Mouse (Mus musculus): Measurements from ENCODE around the gene Tlr9. TPM values are rescaled to one million over a fixed set of nuclear protein-coding genes. Genes with fewer than 3 reads are reported as not detected.

Tlr9 gene
- polyA plus RNA-seq (2015; fragmentation: Nextera tagmentation; extraction: Ambion mirVana) = 0.07 and 0.12 TPM in 2 replicates

DNA sequence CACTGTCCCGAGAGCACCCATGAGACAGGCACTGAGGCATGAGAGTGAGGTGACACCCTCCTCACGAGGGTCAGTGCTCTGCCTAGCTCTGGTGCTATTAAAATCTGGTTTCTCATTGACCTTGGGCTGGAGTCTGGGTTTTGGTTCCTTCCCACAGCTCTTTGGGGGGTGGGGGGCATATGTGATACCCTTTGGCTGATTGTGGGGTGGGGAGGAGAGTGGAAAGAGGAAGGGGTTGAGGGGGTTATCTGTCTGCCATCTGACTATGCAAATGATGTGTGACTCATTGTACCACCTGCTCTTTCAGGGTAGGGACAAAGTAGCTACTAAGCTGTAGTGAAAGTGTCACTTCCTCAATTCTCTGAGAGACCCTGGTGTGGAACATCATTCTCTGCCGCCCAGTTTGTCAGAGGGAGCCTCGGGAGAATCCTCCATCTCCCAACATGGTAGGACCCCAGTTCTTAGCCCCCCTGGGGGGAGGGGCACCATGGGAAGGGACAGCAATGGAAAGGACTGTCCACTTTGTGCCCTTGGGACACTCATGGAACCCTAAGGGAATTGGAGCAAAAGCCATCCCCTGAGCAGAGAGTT is at the start of gene Tlr9:
TSS of gene Tlr9 (plus strand) at position 338 of the 591 bp plus-strand sequence.
- H3K27me3 ChIP-seq = peaks cover 17% of the 10 kb centered on the region
- H3K4me3 ChIP-seq = no peak within 1 kb of the TSS
- H3K9ac ChIP-seq = no peak within 1 kb of the TSS
- no peaks in the 10 kb centered on the region for H3K9me3 ChIP-seq
- 66% methylated on average over 4 of the region's 4 CpGs for WGBS
- H3K4me1 ChIP-seq = peaks cover 10% of the 10 kb centered on the region
- no peaks in the 10 kb centered on the region for H3K36me3 ChIP-seq
- ATAC-seq (ENCODE audit: insufficient number of reproducible peaks, low FRiP score, low TSS enrichment, low read depth) = no peak
- no peak within 1 kb of the TSS for H3K4me2 ChIP-seq
- no peak within 1 kb of the TSS for H3K27ac ChIP-seq

- Histone ChIP-seq H3K9ac (no peak overlapping the region), H3K4me3 (peak overlapping the region; percentile 92), H3K4me1 (peaks cover 39% of the 10 kb centered on the region), H3K9me3 (no peaks in the 10 kb centered on the region), H3K27me3 (no peaks in the 10 kb centered on the region), H3K4me2 (peak overlapping the region; percentile 59), H3K36me3 (peaks cover 19% of the 10 kb centered on the region), H3K27ac (no peak overlapping the region)
- ATAC-seq (ENCODE audit: insufficient number of reproducible peaks, low FRiP score, low TSS enrichment, low read depth) = no peak
- WGBS = 52% methylated on average over 2 of the region's 2 CpGs
Observed at GRCm38 (mm10) chr9:106173363-106173762, 49.0 kb upstream of the Tlr9 start.

GRCm38 (mm10) chr9:106175552-106176200 is 46.7 kb upstream of the Tlr9 start:
- no peak overlapping the region for H3K4me2 ChIP-seq
- 54% methylated on average over 3 of the region's 3 CpGs for WGBS
- H3K4me1 ChIP-seq = peaks cover 31% of the 10 kb centered on the region
- no peak overlapping the region for H3K4me3 ChIP-seq
- H3K9ac ChIP-seq = no peak overlapping the region
- H3K27me3 ChIP-seq = no peaks in the 10 kb centered on the region
- H3K9me3 ChIP-seq = no peaks in the 10 kb centered on the region
- ATAC-seq (ENCODE audit: insufficient number of reproducible peaks, low FRiP score, low TSS enrichment, low read depth) = no peak
- peaks cover 33% of the 10 kb centered on the region for H3K36me3 ChIP-seq
- no peak overlapping the region for H3K27ac ChIP-seq

DNA sequence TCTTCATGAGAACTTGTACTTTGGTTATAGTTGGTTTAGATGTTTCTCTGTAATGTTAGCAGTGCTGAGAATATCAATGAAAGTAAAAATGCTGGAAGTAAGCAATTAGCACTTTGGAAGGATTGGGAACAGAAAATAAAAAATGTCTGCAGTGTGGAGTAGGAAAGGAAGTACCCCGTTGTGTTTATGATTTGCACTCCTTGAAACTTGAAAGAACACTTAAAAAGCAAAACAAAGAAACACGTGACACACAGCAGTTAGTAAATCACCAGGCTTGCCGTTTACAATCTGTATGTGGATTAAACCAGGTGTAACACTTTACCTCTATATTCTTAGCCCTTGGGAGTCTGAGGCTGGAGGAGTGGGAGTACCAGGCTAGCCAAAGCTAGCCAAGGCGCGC is 45.6 kb upstream of the Tlr9 start:
- ATAC-seq (ENCODE audit: insufficient number of reproducible peaks, low FRiP score, low TSS enrichment, low read depth) = no peak
- no peak overlapping the region for H3K4me3 ChIP-seq
- no peak overlapping the region for H3K4me2 ChIP-seq
- H3K36me3 ChIP-seq = peaks cover 44% of the 10 kb centered on the region
- H3K9me3 ChIP-seq = no peaks in the 10 kb centered on the region
- H3K27me3 ChIP-seq = no peaks in the 10 kb centered on the region
- H3K4me1 ChIP-seq = peaks cover 31% of the 10 kb centered on the region
- no peak overlapping the region for H3K27ac ChIP-seq
- WGBS = 37% methylated on average over 5 of the region's 5 CpGs
- no peak overlapping the region for H3K9ac ChIP-seq

DNA sequence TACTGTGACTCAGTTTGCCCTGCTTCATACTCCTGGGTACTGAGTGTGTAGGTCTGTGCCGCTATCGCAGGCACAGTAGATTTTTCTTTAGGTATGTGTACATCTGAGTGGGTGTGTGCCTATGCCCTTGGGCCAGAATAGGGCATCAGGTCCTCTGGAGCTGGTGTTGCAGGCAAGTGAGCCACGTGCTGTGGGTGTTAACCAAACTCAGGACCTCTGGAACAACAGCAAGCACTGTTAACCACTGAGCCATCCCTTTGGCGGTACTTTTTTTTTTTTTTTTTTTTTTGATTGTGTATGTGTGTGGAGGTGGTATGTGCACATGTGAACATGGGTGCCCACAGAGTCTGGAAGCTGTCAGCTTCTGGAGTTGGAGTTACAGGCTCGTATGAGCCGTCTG is 44.6 kb upstream of the Tlr9 start:
- 80% methylated on average over 6 of the region's 6 CpGs for WGBS
- Histone ChIP-seq H3K27me3 (no peaks in the 10 kb centered on the region), H3K4me2 (no peak overlapping the region), H3K9ac (no peak overlapping the region), H3K4me3 (no peak overlapping the region), H3K4me1 (peaks cover 31% of the 10 kb centered on the region), H3K36me3 (peaks cover 54% of the 10 kb centered on the region), H3K27ac (no peak overlapping the region), H3K9me3 (no peaks in the 10 kb centered on the region)
- ATAC-seq (ENCODE audit: insufficient number of reproducible peaks, low FRiP score, low TSS enrichment, low read depth) = no peak

- Histone ChIP-seq H3K27ac (no peak overlapping the region), H3K9me3 (no peaks in the 10 kb centered on the region), H3K9ac (no peak overlapping the region), H3K4me3 (no peak overlapping the region), H3K36me3 (peaks cover 71% of the 10 kb centered on the region), H3K4me2 (no peak overlapping the region), H3K4me1 (peaks cover 17% of the 10 kb centered on the region), H3K27me3 (no peaks in the 10 kb centered on the region)
- no peak for ATAC-seq (ENCODE audit: insufficient number of reproducible peaks, low FRiP score, low TSS enrichment, low read depth)
- WGBS = 86% methylated on average over 2 of the region's 2 CpGs
Observed at GRCm38 (mm10) chr9:106179454-106179853, 42.9 kb upstream of the Tlr9 start.

GRCm38 (mm10) chr9:106179964-106180363 is 42.4 kb upstream of the Tlr9 start:
- H3K36me3 ChIP-seq = peaks cover 76% of the 10 kb centered on the region

GRCm38 (mm10) chr9:106182146-106182545 is 40.3 kb upstream of the Tlr9 start:
- no peak for ATAC-seq (ENCODE audit: insufficient number of reproducible peaks, low FRiP score, low TSS enrichment, low read depth)
- 91% methylated on average over 4 of the region's 4 CpGs for WGBS
- H3K4me2 ChIP-seq = no peak overlapping the region

More at GRCm38 (mm10) chr9:106179964-106180363, 42.4 kb upstream of the Tlr9 start:
- Histone ChIP-seq H3K4me2 (no peak overlapping the region), H3K4me1 (peaks cover 13% of the 10 kb centered on the region), H3K9me3 (no peaks in the 10 kb centered on the region), H3K27ac (no peak overlapping the region), H3K9ac (no peak overlapping the region), H3K27me3 (no peaks in the 10 kb centered on the region), H3K4me3 (no peak overlapping the region)
- no peak for ATAC-seq (ENCODE audit: insufficient number of reproducible peaks, low FRiP score, low TSS enrichment, low read depth)
- 93% methylated on average over 3 of the region's 3 CpGs for WGBS

GRCm38 (mm10) chr9:106183996-106184395 is 38.4 kb upstream of the Tlr9 start:
- WGBS = 90% methylated on average over 5 of the region's 5 CpGs
- Histone ChIP-seq H3K4me1 (no peaks in the 10 kb centered on the region), H3K4me3 (no peak overlapping the region), H3K36me3 (peaks cover 90% of the 10 kb centered on the region), H3K27me3 (no peaks in the 10 kb centered on the region), H3K9me3 (no peaks in the 10 kb centered on the region), H3K27ac (no peak overlapping the region), H3K4me2 (no peak overlapping the region), H3K9ac (no peak overlapping the region)
- ATAC-seq (ENCODE audit: insufficient number of reproducible peaks, low FRiP score, low TSS enrichment, low read depth) = no peak

More at GRCm38 (mm10) chr9:106182146-106182545, 40.3 kb upstream of the Tlr9 start:
- Histone ChIP-seq H3K9ac (no peak overlapping the region), H3K27me3 (no peaks in the 10 kb centered on the region), H3K4me1 (no peaks in the 10 kb centered on the region; the same call in 1 of the 2 replicates), H3K27ac (no peak overlapping the region), H3K36me3 (peaks cover 88% of the 10 kb centered on the region), H3K4me3 (no peak overlapping the region), H3K9me3 (no peaks in the 10 kb centered on the region)

GRCm38 (mm10) chr9:106191355-106191754 is 31.0 kb upstream of the Tlr9 start:
- peaks cover 91% of the 10 kb centered on the region for H3K36me3 ChIP-seq
- no peak overlapping the region for H3K4me2 ChIP-seq
- no peak overlapping the region for H3K4me3 ChIP-seq
- no peak overlapping the region for H3K9ac ChIP-seq
- H3K27ac ChIP-seq = no peak overlapping the region
- no peak for ATAC-seq (ENCODE audit: insufficient number of reproducible peaks, low FRiP score, low TSS enrichment, low read depth)
- 88% methylated on average over 1 of the region's 1 CpGs for WGBS
- no peaks in the 10 kb centered on the region for H3K27me3 ChIP-seq
- H3K9me3 ChIP-seq = no peaks in the 10 kb centered on the region
- H3K4me1 ChIP-seq = no peaks in the 10 kb centered on the region

- Histone ChIP-seq H3K27ac (no peak overlapping the region), H3K4me1 (no peaks in the 10 kb centered on the region), H3K36me3 (peaks cover 88% of the 10 kb centered on the region), H3K9ac (no peak overlapping the region), H3K4me3 (no peak overlapping the region), H3K27me3 (no peaks in the 10 kb centered on the region), H3K9me3 (no peaks in the 10 kb centered on the region), H3K4me2 (no peak overlapping the region)
- ATAC-seq (ENCODE audit: insufficient number of reproducible peaks, low FRiP score, low TSS enrichment, low read depth) = no peak
- WGBS = 91% methylated on average over 8 of the region's 8 CpGs
Observed at GRCm38 (mm10) chr9:106192024-106192423, 30.4 kb upstream of the Tlr9 start.

- Histone ChIP-seq H3K9me3 (no peaks in the 10 kb centered on the region), H3K36me3 (peaks cover 78% of the 10 kb centered on the region), H3K4me1 (peaks cover 6% of the 10 kb centered on the region), H3K4me2 (no peak overlapping the region), H3K9ac (no peak overlapping the region), H3K27me3 (no peaks in the 10 kb centered on the region), H3K4me3 (no peak overlapping the region), H3K27ac (0 out of 2 replicates have a peak overlapping the region, but pooled peaks have one; percentile 9)
- WGBS = 81% methylated on average over 1 of the region's 1 CpGs
- ATAC-seq (ENCODE audit: insufficient number of reproducible peaks, low FRiP score, low TSS enrichment, low read depth) = no peak
Observed at GRCm38 (mm10) chr9:106192998-106193397, 29.4 kb upstream of the Tlr9 start.
